Mouse (Mus musculus): Measurements from ENCODE around the gene Stat5b.

GRCm38 (mm10) chr11:100838894-100839293 lies 11.6 kb downstream of the Stat5b start:
- TF ChIP-seq POLR2A (IDR thresholded peaks at IDR 0.05; ENCODE audit: borderline replicate concordance, extremely low read depth, low read depth, low read length), result no peak
- no peak for TF ChIP-seq CTCF (IDR thresholded peaks at IDR 0.05; ENCODE audit: insufficient read depth, low read length)

Data from lung, adult 2 months (tissue).